Mouse (Mus musculus) intestine, embryonic 14.5 days (tissue): ENCODE measurements around the gene Otulinl. TPM values are rescaled to one million over a fixed set of nuclear protein-coding genes. Genes with fewer than 3 reads are reported as not detected.

Experiments
- ATAC-seq: fragments of 200-750 bp; cut with Nextera tagmentation; replicated peaks from 2 replicates; pipeline ENCODE4 v1.8.0; 2017; ENCODE audit warnings: low read depth, moderate number of reproducible peaks, moderate TSS enrichment, moderate library complexity; ENCODE audit not compliant: low FRiP score, low TSS enrichment
- DNase-seq: peaks from one replicate; pipeline ENCODE4 v3.0.0-alpha.2; 2018; ENCODE audit warnings: low spot score
- H3K27ac ChIP-seq: fragments of 300-500 bp; sonication (generic); 2 replicates; pipeline ENCODE4 v1.5.1; 2014; ENCODE audit warnings: low read depth, mild to moderate bottlenecking, control low read depth
- H3K27me3 ChIP-seq: fragments of 300-500 bp; sonication (generic); replicated peaks from 2 replicates; pipeline ENCODE4 v1.6.1; 2014; ENCODE audit warnings: low read length, control low read depth; ENCODE audit not compliant: control insufficient read depth, insufficient read depth
- H3K36me3 ChIP-seq: fragments of 300-500 bp; sonication (generic); 2 replicates; pipeline ENCODE4 v1.6.1; 2014; ENCODE audit warnings: low read length, control low read depth; ENCODE audit not compliant: control insufficient read depth, insufficient read depth
- H3K4me1 ChIP-seq: fragments of 300-500 bp; sonication (generic); replicated peaks from 2 replicates; pipeline ENCODE4 v1.6.1; 2014; ENCODE audit warnings: low read length, control low read depth, mixed read lengths; ENCODE audit not compliant: control insufficient read depth, insufficient read depth
- H3K4me2 ChIP-seq: fragments of 300-500 bp; sonication (generic); 2 replicates; pipeline ENCODE4 v1.6.1; 2014; ENCODE audit warnings: low read length
- H3K4me3 ChIP-seq: fragments of 300-500 bp; sonication (generic); 2 replicates; pipeline ENCODE4 v1.5.1; 2014; ENCODE audit warnings: low read depth, low read length, control low read depth, mixed read lengths
- H3K9ac ChIP-seq: fragments of 300-500 bp; sonication (generic); 2 replicates; pipeline ENCODE4 v1.6.1; 2014; ENCODE audit warnings: mild to moderate bottlenecking, low read length
- H3K9me3 ChIP-seq: fragments of 300-500 bp; sonication (generic); 2 replicates; pipeline ENCODE4 v1.6.1; 2016; ENCODE audit warnings: low read length, control low read depth; ENCODE audit not compliant: control insufficient read depth
- WGBS: fragments of 180-500 bp; shearing (Covaris S2); extraction: QIAGEN DNeasy Blood & Tissue Kit; methylation state at CpG from one replicate; pipeline ENCODE4 v1.1.7; 2014; 5-methylcytosine and 5-hydroxymethylcytosine counted together
- polyA plus RNA-seq: library from polyadenylated mRNA; unstranded; fragments of >200 nt; fragmentation: Nextera tagmentation; extraction: Ambion mirVana; gene quantifications from 2 replicates; pipeline ENCODE4 v1.2.1, GENCODE M21; 2014

The Otulinl gene
- polyA plus RNA-seq, 1 experiment from 2014 or later: 7.4 TPM

DNA sequence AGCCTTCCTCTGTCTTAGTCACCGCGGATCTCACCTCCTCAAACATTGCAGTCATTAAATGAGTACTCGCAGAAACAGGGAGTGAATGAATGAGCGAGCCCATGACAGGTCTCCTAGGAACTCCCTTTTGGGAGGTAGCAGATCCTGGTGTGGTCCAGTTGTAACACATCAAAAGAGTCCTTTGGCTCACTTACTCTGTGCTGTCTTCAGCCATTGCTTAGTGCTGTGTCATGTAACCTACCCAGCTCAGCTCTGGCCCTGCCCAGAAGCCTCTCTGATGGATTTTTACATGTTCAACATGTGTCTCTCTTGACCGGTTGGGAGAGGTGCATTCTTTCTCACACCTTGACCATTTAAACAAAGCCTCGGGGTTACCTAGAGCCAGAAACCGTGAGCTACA lies 9.8 kb upstream of the Otulinl start:
- Histone ChIP-seq H3K9ac (no peak overlapping the region), H3K36me3 (no peaks in the 10 kb centered on the region), H3K9me3 (no peaks in the 10 kb centered on the region), H3K27ac (no peak overlapping the region), H3K4me2 (no peak overlapping the region), H3K4me1 (0 out of 2 replicates have a peak, but pooled peaks cover 3% of the 10 kb centered on the region), H3K27me3 (no peaks in the 10 kb centered on the region), H3K4me3 (no peak overlapping the region)
- 76% methylated on average over 7 of the region's 7 CpGs for WGBS
- no peak for ATAC-seq
- no peak for DNase-seq

DNA sequence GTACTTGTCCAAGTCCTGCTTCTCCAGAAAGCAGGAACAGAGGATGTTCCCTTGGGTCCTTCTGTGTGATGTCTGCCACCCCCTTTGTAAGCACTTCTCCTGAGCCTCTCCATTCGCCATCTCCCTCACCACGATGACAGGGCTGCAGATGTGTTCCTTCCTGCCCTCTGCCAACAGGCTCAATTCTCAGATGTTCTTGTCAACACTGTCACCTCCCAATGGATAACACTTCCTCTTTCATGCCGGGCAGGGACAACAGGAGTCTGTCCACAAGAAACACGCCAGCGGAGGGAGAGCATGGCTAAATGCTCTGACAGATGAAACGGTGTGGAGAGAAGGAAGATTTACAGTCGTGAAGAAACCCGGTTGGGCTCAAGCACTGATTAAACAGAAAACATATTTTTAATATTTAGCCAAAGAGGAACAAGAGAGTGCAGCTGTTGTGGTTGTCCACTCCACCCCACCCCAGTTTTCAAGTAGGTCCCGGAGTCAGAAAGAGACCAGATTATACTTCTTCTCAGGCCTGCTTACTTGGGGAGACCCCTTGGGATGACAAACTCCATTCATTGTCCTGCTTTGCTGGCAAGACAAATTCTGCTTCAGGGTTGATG lies 6.8 kb upstream of the Otulinl start:
- ATAC-seq: no peak
- WGBS: 58% methylated on average over 9 of the region's 9 CpGs
- no peak for DNase-seq
- no peaks in the 10 kb centered on the region for H3K27me3 ChIP-seq
- H3K4me1 ChIP-seq: 0 out of 2 replicates have a peak, but pooled peaks cover 3% of the 10 kb centered on the region
- no peak overlapping the region for H3K4me2 ChIP-seq
- H3K9ac ChIP-seq: no peak overlapping the region
- no peak overlapping the region for H3K4me3 ChIP-seq
- H3K36me3 ChIP-seq: no peaks in the 10 kb centered on the region
- H3K9me3 ChIP-seq: no peaks in the 10 kb centered on the region
- no peak overlapping the region for H3K27ac ChIP-seq

DNA sequence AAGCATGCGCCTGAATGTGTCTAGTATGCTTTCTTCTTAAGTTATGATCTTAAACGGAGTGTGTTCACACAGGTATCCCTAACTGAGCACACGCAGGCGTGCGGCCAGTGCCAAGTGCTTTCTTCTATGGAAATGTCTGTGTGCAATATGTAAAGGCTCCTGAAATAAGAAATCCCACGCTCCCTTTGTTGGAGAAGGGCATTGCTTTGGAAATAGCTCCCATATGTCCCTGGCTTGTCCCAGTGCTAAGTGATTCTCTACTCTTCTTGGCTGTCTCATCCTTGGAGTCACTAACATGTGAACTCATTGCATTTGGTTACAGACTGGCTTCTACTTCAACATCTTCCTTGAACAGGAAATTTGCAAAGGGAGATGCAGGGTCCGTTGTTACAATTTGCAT lies 3.4 kb upstream of the Otulinl start:
- Histone ChIP-seq H3K9me3 (no peaks in the 10 kb centered on the region), H3K36me3 (no peaks in the 10 kb centered on the region), H3K9ac (no peak overlapping the region), H3K27ac (no peak overlapping the region), H3K4me1 (peaks cover 11% of the 10 kb centered on the region; the same call in 1 of the 2 replicates), H3K27me3 (no peaks in the 10 kb centered on the region), H3K4me3 (no peak overlapping the region), H3K4me2 (no peak overlapping the region)
- DNase-seq (no peak), ATAC-seq (no peak)
- 86% methylated on average over 7 of the region's 7 CpGs for whole genome bisulfite sequencing

DNA sequence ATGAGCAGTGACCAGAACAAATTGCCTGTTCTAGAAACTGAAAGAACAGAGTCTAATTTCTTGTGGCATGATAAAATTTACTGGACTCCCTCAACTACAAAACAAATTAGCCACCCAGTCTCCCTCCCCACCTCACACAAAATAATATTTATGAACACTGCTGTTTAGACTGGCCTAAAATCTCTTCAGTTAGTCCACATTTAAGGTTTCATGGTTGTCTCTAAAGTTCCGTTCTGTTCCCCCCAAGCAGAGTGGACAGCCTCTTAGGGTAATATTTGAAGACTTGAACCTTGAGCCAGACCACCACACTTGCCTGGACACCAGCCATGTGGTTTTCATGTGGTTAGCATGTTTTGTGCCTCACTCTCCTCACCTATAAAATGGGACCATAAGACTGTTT lies 1.8 kb upstream of the Otulinl start:
- Histone ChIP-seq H3K4me3 (no peak overlapping the region), H3K27ac (no peak overlapping the region), H3K9me3 (no peaks in the 10 kb centered on the region), H3K27me3 (no peaks in the 10 kb centered on the region), H3K9ac (no peak overlapping the region), H3K36me3 (no peaks in the 10 kb centered on the region), H3K4me2 (no peak overlapping the region), H3K4me1 (peaks cover 11% of the 10 kb centered on the region; the same call in 1 of the 2 replicates)
- 64% methylated on average over 1 of the region's 1 CpGs for WGBS
- DNase-seq (no peak), ATAC-seq (no peak)

DNA sequence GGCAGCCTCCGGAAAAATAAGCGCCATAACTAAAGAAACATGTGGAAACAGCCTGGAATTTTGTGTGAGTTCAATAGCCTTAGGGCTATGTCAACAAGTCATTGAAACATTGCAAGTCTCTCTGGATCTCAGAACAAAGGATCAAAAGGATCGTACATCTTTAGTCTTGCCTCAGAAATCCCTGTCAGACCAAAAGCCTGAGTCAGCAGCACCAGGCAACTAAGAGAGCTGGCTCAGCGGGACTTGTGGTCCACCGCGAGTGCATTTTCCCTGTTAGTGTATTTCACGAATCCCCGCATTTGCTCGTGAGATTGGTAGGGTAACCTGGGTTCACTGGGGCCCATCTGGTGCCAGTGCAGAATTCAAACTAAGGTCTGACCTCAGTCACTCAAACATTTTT lies 1.2 kb upstream of the Otulinl start:
- Histone ChIP-seq H3K4me1 (peaks cover 9% of the 10 kb centered on the region; the same call in 1 of the 2 replicates), H3K36me3 (no peaks in the 10 kb centered on the region), H3K4me2 (0 out of 2 replicates have a peak overlapping the region, but pooled peaks have one; percentile 20), H3K27me3 (no peaks in the 10 kb centered on the region), H3K9ac (no peak overlapping the region), H3K9me3 (no peaks in the 10 kb centered on the region), H3K27ac (peak overlapping the region; percentile 40; the same call in 1 of the 2 replicates), H3K4me3 (no peak overlapping the region)
- 40% methylated on average over 9 of the region's 9 CpGs for WGBS
- ATAC-seq: no peak
- peak; percentile 61 for DNase-seq

DNA sequence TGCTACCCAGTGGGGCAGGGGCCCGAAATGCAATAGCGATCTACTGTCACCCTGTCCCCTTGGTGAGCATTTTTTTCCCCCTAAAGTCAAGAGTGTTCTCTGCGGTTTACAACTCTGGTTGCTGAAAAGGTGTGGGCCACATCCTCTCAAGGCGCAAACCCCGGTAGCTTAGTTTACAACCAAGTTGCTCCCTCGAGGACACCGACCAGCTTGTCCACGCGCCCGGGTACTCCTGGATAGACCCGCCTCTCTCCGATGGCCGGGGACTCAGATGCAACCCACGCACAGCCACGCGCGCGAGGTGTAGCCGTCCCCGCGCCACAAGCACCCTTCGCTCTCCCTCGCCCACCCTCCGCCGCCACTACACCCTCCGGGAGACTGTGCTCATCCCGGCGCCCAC lies 382 bp downstream of the Otulinl start:
- no peaks in the 10 kb centered on the region for H3K9me3 ChIP-seq
- H3K27me3 ChIP-seq: no peaks in the 10 kb centered on the region
- no peak overlapping the region for H3K27ac ChIP-seq
- peaks cover 9% of the 10 kb centered on the region; the same call in 1 of the 2 replicates for H3K4me1 ChIP-seq
- ATAC-seq: no peak; the same call in none of the 2 replicates
- DNase-seq: no peak
- no peaks in the 10 kb centered on the region for H3K36me3 ChIP-seq
- peak overlapping the region; percentile 58 for H3K9ac ChIP-seq
- H3K4me3 ChIP-seq: peak overlapping the region; percentile 65
- peak overlapping the region; percentile 91 for H3K4me2 ChIP-seq
- 3% methylated on average over 28 of the region's 28 CpGs for WGBS

DNA sequence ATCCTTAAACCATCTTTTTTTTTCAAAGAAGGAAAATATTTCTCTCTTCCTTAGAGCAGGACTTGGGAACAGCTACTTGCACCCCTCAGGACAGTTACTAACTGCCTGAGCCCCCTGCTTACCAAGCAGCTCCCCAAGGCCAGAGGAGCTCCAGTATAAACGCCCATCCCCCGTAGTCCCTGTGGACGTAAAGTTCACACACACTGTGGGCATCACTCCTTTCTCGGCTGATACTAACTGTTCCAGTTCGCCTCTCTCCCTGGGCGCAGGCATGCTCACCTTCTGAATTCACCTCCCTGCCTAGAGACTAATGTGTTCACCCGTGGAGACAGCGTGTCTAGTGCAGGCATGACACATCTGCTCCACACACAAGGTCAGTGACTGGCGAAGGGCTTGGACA lies 2.9 kb downstream of the Otulinl start:
- H3K27me3 ChIP-seq: no peaks in the 10 kb centered on the region
- no peak for DNase-seq

DNA sequence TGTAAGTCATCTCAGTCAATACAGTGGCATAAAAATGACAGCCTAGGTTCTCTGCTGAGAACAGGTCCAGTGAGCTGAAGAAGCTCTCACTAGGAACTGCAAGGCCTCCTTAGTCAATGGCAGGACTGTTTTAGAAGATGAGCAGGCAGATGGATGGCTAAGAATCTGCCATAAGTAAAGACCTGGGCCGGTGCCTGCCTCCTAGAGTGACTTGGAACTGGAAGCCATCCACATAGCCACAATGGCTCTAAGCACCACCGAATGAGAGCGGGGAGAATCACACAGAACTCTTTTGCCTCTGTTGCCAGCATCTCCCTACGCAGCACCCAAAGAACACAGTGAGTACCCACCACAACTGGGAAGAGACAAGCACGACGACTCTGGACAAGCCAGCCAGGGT lies 3.6 kb downstream of the Otulinl start:
- no peaks in the 10 kb centered on the region for H3K36me3 ChIP-seq
- H3K27me3 ChIP-seq: no peaks in the 10 kb centered on the region
- no peaks in the 10 kb centered on the region for H3K9me3 ChIP-seq
- DNase-seq: no peak
- ATAC-seq: no peak
- no peak overlapping the region for H3K9ac ChIP-seq
- no peak overlapping the region for H3K27ac ChIP-seq
- WGBS: 89% methylated on average over 6 of the region's 6 CpGs
- no peak overlapping the region for H3K4me3 ChIP-seq
- H3K4me1 ChIP-seq: peaks cover 8% of the 10 kb centered on the region; the same call in 1 of the 2 replicates
- no peak overlapping the region for H3K4me2 ChIP-seq

More for the DNA sequence above, 2.9 kb downstream of the Otulinl start:
- no peaks in the 10 kb centered on the region for H3K36me3 ChIP-seq
- no peak overlapping the region for H3K9ac ChIP-seq
- no peaks in the 10 kb centered on the region for H3K9me3 ChIP-seq
- H3K27ac ChIP-seq: no peak overlapping the region
- 78% methylated on average over 9 of the region's 9 CpGs for WGBS
- H3K4me2 ChIP-seq: no peak overlapping the region
- no peak overlapping the region for H3K4me3 ChIP-seq
- ATAC-seq: no peak
- peaks cover 9% of the 10 kb centered on the region; the same call in 1 of the 2 replicates for H3K4me1 ChIP-seq

DNA sequence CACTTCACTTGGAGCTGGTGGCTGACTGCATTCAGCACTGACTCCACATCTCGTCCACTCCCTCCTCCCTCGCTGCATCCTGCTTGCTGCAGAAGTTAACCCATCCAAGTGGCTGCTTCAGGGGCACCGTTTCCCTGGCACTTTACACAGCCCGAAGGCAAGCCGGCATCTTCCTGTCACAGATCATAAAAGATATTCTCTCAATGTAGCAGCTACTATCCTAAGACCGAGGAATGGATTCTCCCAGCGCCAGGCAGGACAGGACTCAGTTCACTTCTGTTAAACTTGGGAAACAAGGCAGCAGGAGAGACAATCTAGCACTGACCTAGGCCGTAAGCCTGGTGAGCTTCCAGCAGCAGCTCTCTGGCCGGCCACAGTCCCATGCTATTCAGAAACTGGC lies 5.2 kb downstream of the Otulinl start:
- DNase-seq (no peak), ATAC-seq (no peak)
- H3K4me3 ChIP-seq: no peak overlapping the region
- no peak overlapping the region for H3K4me2 ChIP-seq
- H3K9ac ChIP-seq: no peak overlapping the region
- H3K27me3 ChIP-seq: no peaks in the 10 kb centered on the region
- H3K9me3 ChIP-seq: no peaks in the 10 kb centered on the region
- H3K36me3 ChIP-seq: no peaks in the 10 kb centered on the region
- H3K27ac ChIP-seq: no peak overlapping the region
- 55% methylated on average over 9 of the region's 9 CpGs for WGBS
- H3K4me1 ChIP-seq: 0 out of 2 replicates have a peak, but pooled peaks cover 6% of the 10 kb centered on the region
